ENCODE assay signal across 13 mouse cellular contexts in the genomic region with DNA sequence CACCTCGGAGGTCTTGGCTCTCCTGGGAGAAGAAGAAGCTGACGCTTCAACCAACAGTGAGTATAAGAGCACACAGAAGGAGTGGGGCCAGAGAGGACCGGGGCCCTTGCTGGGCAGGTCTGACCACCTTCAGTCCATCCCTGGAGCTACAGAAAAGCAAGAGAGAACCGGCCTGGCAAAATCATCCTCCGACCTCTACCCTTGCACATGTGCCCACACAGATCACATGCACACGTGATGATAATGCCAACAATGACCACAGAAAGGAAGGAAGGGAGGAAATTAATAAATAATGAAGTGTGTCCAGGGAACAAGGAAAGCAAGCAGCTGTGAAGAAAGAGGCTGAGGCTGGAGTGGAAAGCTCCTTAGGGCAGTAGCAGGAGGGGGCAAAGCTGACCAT. TPM values are rescaled to one million over a fixed set of nuclear protein-coding genes. Genes with fewer than 3 reads are reported as not detected.
A peak's percentile ranks its signal among the peaks of the same experiment; 100 is the strongest.
DNase-seq lines count a peak whose midpoint lies in the region; ATAC-seq and TF ChIP-seq lines count a peak whose summit lies in the region.
"Had no signal": no experiment of that assay in that cellular context is flagged by ENCODE, and none has a peak within 500 bp of the region (broad histone marks: within the 10 kb centered on the region; RNA-seq: fewer than 3 reads in every experiment).

No protein-coding gene starts in this region.

- H3K27me3 ChIP-seq in lung, embryonic 16.5 days (ENCODE audit: control insufficient read depth, insufficient read depth, low read depth, low read length) = no peaks in the 10 kb centered on the region
- no peaks in the 10 kb centered on the region for H3K27me3 ChIP-seq in neural tube, embryonic 15.5 days (replicated peaks)
- H3K27me3 ChIP-seq: lung, embryonic 15.5 days; stomach, embryonic 15.5 days had no signal

- H3K9me3 ChIP-seq in lung, embryonic 16.5 days (ENCODE audit: control insufficient read depth, low read length) = no peaks in the 10 kb centered on the region
- no peaks in the 10 kb centered on the region for H3K9me3 ChIP-seq in neural tube, embryonic 15.5 days (replicated peaks)
- H3K9me3 ChIP-seq: lung, embryonic 15.5 days; stomach, embryonic 15.5 days had no signal

- DNase-seq in heart, adult 11 months = peak; percentile 90
- DNase-seq in heart, postnatal 36 days = no peak
- no peak for DNase-seq in lung, adult 2 months
- DNase-seq in kidney, adult 18-20 months = peak; percentile 44
- DNase-seq in frontal cortex, postnatal 10 days (ENCODE audit: low spot score in 2 of 2) = no peak
- DNase-seq in retina, embryonic 14.5 days (ENCODE audit: low spot score) = no peak
- DNase-seq: gastrocnemius, postnatal 10 days had no signal

- peaks cover 78% of the 10 kb centered on the region for H3K4me1 ChIP-seq in lung, embryonic 16.5 days (replicated peaks; ENCODE audit: control insufficient read depth, insufficient read depth, low read length)
- H3K4me1 ChIP-seq in lung, adult 2 months (ENCODE audit: control insufficient read depth, insufficient read depth, low read length) = peaks cover 68% of the 10 kb centered on the region
- H3K4me1 ChIP-seq in neural tube, embryonic 15.5 days = peaks cover 86% of the 10 kb centered on the region

- TF ChIP-seq POLR2A in lung, adult 2 months (IDR thresholded peaks at IDR 0.05; ENCODE audit: borderline replicate concordance, extremely low read depth, low read depth, low read length) = no peak

- ATAC-seq in lung, embryonic 16.5 days (ENCODE audit: low read depth) = no peak
- no peak for ATAC-seq in neural tube, embryonic 15.5 days (ENCODE audit: low FRiP score)
- ATAC-seq: CD4-positive, CD25-positive, alpha-beta regulatory T cell, adult 4 months had no signal

- no peak overlapping the region for H3K4me3 ChIP-seq in lung, embryonic 16.5 days (ENCODE audit: low read length)
- H3K4me3 ChIP-seq in lung, adult 2 months (replicated peaks; ENCODE audit: extremely low read depth, low read depth, low read length) = no peak overlapping the region
- no peak overlapping the region for H3K4me3 ChIP-seq in neural tube, embryonic 15.5 days (replicated peaks)
- H3K4me3 ChIP-seq: lung, embryonic 15.5 days; stomach, embryonic 15.5 days had no signal

- no peaks in the 10 kb centered on the region for H3K36me3 ChIP-seq in lung, embryonic 16.5 days (ENCODE audit: control insufficient read depth, insufficient read depth, low read length)
- H3K36me3 ChIP-seq in neural tube, embryonic 15.5 days = no peaks in the 10 kb centered on the region
- H3K36me3 ChIP-seq: lung, embryonic 15.5 days; stomach, embryonic 15.5 days had no signal

- no peak overlapping the region for H3K4me2 ChIP-seq in lung, embryonic 16.5 days (ENCODE audit: low read depth, low read length)
- H3K4me2 ChIP-seq in neural tube, embryonic 15.5 days = 0 out of 2 replicates have a peak overlapping the region, but pooled peaks have one; percentile 81
- H3K4me2 ChIP-seq: stomach, embryonic 15.5 days had no signal

- no peak overlapping the region for H3K27ac ChIP-seq in lung, embryonic 16.5 days (ENCODE audit: low read length)
- H3K27ac ChIP-seq in neural tube, embryonic 15.5 days (replicated peaks) = 0 out of 2 replicates have a peak overlapping the region, but pooled peaks have one; percentile 28
- H3K27ac ChIP-seq: stomach, embryonic 15.5 days had no signal

- TF ChIP-seq CTCF in lung, adult 2 months (IDR thresholded peaks at IDR 0.05; ENCODE audit: insufficient read depth, low read length) = no peak

- intact Hi-C loops in heart, postnatal 36 days (cut with DNase I) = no loop called here

- H3K9ac ChIP-seq in lung, embryonic 16.5 days (ENCODE audit: low read length) = 0 out of 2 replicates have a peak overlapping the region, but pooled peaks have one; percentile 18
- peak overlapping the region; percentile 29; the same call in 1 of the 2 replicates for H3K9ac ChIP-seq in neural tube, embryonic 15.5 days (replicated peaks)
- H3K9ac ChIP-seq: lung, embryonic 15.5 days had no signal

- 43% methylated on average over 6 of the region's 6 CpGs for WGBS in lung, embryonic 16.5 days
- WGBS in lung, adult 2 months = 26% methylated on average over 6 of the region's 6 CpGs
- WGBS in neural tube, embryonic 15.5 days = 68% methylated on average over 6 of the region's 6 CpGs

RNA-seq across cellular contexts. Expression of a gene that starts 4.7 kb away (rescaled TPM):
- 10 to 100 TPM; 18.8 to 19.1 TPM for total RNA-seq in heart, postnatal 36 days (2021)
- polyA plus RNA-seq in lung, embryonic 16.5 days (2015; fragmentation: Nextera tagmentation; extraction: Ambion mirVana) = 49.2 and 52.1 TPM in 2 replicates
- 81.4 and 87.7 TPM in 2 replicates for polyA plus RNA-seq in lung, adult 2 months (2012; rRNA removed)
- 41.5 and 42.8 TPM in 2 replicates for polyA plus RNA-seq in neural tube, embryonic 15.5 days (2015; fragmentation: Nextera tagmentation; extraction: Ambion mirVana)

RNA-seq across cellular contexts. Expression of a gene that starts 48.1 kb away (rescaled TPM):
- total RNA-seq in heart, postnatal 36 days (2021) = not detected
- 1.2 TPM in 1 of 2 replicates, not detected in the other for polyA plus RNA-seq in lung, embryonic 16.5 days (2015; fragmentation: Nextera tagmentation; extraction: Ambion mirVana)
- 1.5 and 59.1 TPM in 2 replicates for polyA plus RNA-seq in lung, adult 2 months (2012; rRNA removed)
- polyA plus RNA-seq in neural tube, embryonic 15.5 days (2015; fragmentation: Nextera tagmentation; extraction: Ambion mirVana) = 25.6 TPM in 1 of 2 replicates, not detected in the other
- total RNA-seq: gastrocnemius, postnatal 10 days; left cerebral cortex, postnatal 14 days had no signal
- polyA plus RNA-seq: CD4-positive, CD25-positive, alpha-beta regulatory T cell, adult 4 months had no signal

Comparison
In these comparisons a context has a peak if more than half of its experiments do, and no peak if none do; other contexts are left out.
1. DNase-seq: peak in heart, adult 11 months (single experiment) and kidney, adult 18-20 months (single experiment); none in heart, postnatal 36 days (0 of 2), lung, adult 2 months (single experiment), frontal cortex, postnatal 10 days (0 of 2) and retina, embryonic 14.5 days (single experiment).